In the genomic region with DNA sequence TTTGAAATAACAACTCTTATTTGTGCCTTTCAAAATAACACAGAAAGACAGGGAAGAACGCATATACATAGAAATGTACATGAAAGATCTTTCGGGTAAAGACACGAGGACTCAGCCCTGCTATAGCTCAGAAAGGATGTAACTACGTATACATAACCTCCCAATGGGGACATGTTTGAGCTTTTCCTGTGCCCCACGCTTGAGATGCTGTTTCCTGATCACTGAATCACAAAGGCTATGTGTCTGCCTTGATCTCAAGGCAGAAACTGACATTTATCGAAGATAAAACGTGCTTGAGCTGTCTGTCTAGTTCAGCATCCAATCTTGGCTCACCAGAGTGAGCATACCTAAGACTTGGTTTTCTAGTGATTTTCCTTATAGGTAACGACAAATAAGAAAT, we compare ENCODE assay signal across 20 mouse cellular contexts.
DNase-seq lines count a peak whose midpoint lies in the region; TF ChIP-seq lines count a peak whose summit lies in the region.
"Had no signal": no experiment of that assay in that cellular context is flagged by ENCODE, and none has a peak within 500 bp of the region (broad histone marks: within the 10 kb centered on the region; RNA-seq: fewer than 3 reads in every experiment).

No protein-coding gene starts in this region.

- H3K27ac ChIP-seq in heart, adult 2 months, result no peak overlapping the region
- H3K27ac ChIP-seq: embryonic facial prominence, embryonic 13.5 days; forebrain, embryonic 12.5 days; hindbrain, embryonic 15.5 days had no signal

- WGBS in heart, adult 2 months, result 71% methylated on average over 8 of the region's 8 CpGs

- TF ChIP-seq CTCF in heart, adult 2 months (IDR thresholded peaks at IDR 0.05), result no peak

- DNase-seq in thymus, postnatal 0 days (ENCODE audit: low spot score), result peak; percentile 5
- no peak for DNase-seq in thymus, postnatal 10 days (ENCODE audit: low spot score in 2 of 2)
- peak; percentile 42 for DNase-seq in T-cell, adult 2 months (ENCODE audit: low spot score)
- DNase-seq in naive thymus-derived CD4-positive, alpha-beta T cell, adult 2 months (ENCODE audit: low read depth), result peak; percentile 83
- no peak for DNase-seq in heart, postnatal 14 days
- DNase-seq in cerebellum, adult 8-10 months, result no peak
- DNase-seq in heart, adult 2 months, result no peak
- DNase-seq: adrenal gland, adult 8-10 months; adrenal gland, postnatal 36 days; cerebellum, adult 11-12 months; cerebellum, adult 9-11 months; cerebellum, postnatal 36 days; gastrocnemius, postnatal 10 days; heart, postnatal 36 days had no signal

- intact Hi-C loops in heart, postnatal 14 days (cut with DNase I), result no loop called here
- intact Hi-C loops in heart, adult 2 months (cut with DNase I), result no loop called here

- TF ChIP-seq POLR2A in heart, adult 2 months (IDR thresholded peaks at IDR 0.05; ENCODE audit: insufficient read depth, low read depth, low read length), result no peak

- H3K9ac ChIP-seq in heart, adult 2 months (ENCODE audit: low read depth, low read length), result no peak overlapping the region
- H3K9ac ChIP-seq: embryonic facial prominence, embryonic 13.5 days; forebrain, embryonic 12.5 days; heart, embryonic 12.5 days; hindbrain, embryonic 15.5 days had no signal

- no peaks in the 10 kb centered on the region for H3K27me3 ChIP-seq in heart, adult 2 months (ENCODE audit: control insufficient read depth, insufficient read depth, low read length)
- H3K27me3 ChIP-seq: CH12.LX; embryonic facial prominence, embryonic 13.5 days; forebrain, embryonic 12.5 days; heart, embryonic 12.5 days; hindbrain, embryonic 15.5 days; Patski had no signal

- no peak for TF ChIP-seq EP300 in heart, adult 2 months (IDR thresholded peaks at IDR 0.05; ENCODE audit: insufficient read depth, low read depth, low read length)

- no peaks in the 10 kb centered on the region for H3K36me3 ChIP-seq in heart, adult 2 months (ENCODE audit: control insufficient read depth, insufficient read depth, low read length)
- H3K36me3 ChIP-seq: embryonic facial prominence, embryonic 13.5 days; forebrain, embryonic 12.5 days; heart, embryonic 12.5 days; hindbrain, embryonic 15.5 days had no signal

- no peaks in the 10 kb centered on the region for H3K4me1 ChIP-seq in heart, adult 2 months (ENCODE audit: control insufficient read depth, insufficient read depth, low read length)
- H3K4me1 ChIP-seq: embryonic facial prominence, embryonic 13.5 days; heart, embryonic 12.5 days had no signal

- no peaks in the 10 kb centered on the region for H3K79me2 ChIP-seq in heart, adult 2 months (replicated peaks; ENCODE audit: control insufficient read depth, insufficient read depth, low read length)

- no peak overlapping the region for H3K4me3 ChIP-seq in heart, adult 2 months
- H3K4me3 ChIP-seq: embryonic facial prominence, embryonic 13.5 days; forebrain, embryonic 12.5 days; heart, embryonic 12.5 days; hindbrain, embryonic 15.5 days had no signal

Comparison
In these comparisons a context has a peak if more than half of its experiments do, and no peak if none do; other contexts are left out.
1. DNase-seq: peak in thymus, postnatal 0 days (single experiment), T-cell, adult 2 months (single experiment) and naive thymus-derived CD4-positive, alpha-beta T cell, adult 2 months (single experiment); none in thymus, postnatal 10 days (0 of 2), heart, postnatal 14 days (0 of 2), cerebellum, adult 8-10 months (single experiment) and heart, adult 2 months (0 of 2).